Mouse (Mus musculus): Measurements from ENCODE around the gene Cdc14b. TPM values are rescaled to one million over a fixed set of nuclear protein-coding genes. Genes with fewer than 3 reads are reported as not detected.

Cdc14b gene
- total and polyA plus RNA-seq, 2 experiments from 2014 or later: 1.2 to 4.6 TPM

DNA sequence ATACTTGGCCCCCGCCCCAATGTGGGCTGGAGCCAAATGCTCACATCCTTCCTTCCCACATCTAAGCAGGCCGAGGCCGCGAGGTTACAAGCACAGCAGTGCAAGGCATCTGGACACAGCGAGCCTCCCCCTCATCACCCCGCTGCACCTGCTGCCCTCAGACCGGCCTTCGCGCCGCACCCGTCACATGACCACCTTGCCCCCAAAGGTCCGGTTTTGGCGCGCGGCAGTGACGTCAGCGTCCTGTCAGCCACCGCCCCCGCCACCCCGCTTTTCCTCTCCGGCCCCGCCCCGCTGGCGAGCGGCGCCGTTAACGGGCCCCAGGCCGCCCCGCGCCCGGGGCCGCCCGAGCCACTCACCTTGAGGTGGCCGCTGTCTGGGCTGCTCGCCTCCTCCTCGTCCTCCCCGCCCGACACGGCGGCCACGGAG, 122.8 kb downstream of the Cdc14b start:
- ATAC-seq (ENCODE audit: low FRiP score) (peak; percentile 55), DNase-seq (ENCODE audit: low spot score) (peak; percentile 87)
- WGBS: 1% methylated on average over 39 of the region's 42 CpGs
- Histone ChIP-seq H3K4me3 (ENCODE audit: low read depth, low read length) (peak overlapping the region; percentile 74), H3K27me3 (ENCODE audit: insufficient read depth, low read length) (no peaks in the 10 kb centered on the region), H3K36me3 (ENCODE audit: insufficient read depth, low read length) (no peaks in the 10 kb centered on the region), H3K4me1 (ENCODE audit: insufficient read depth, low read length) (no peaks in the 10 kb centered on the region), H3K9ac (replicated peaks; ENCODE audit: low read length, poor library complexity, severe bottlenecking) (peak overlapping the region; percentile 65), H3K9me3 (ENCODE audit: low read length) (no peaks in the 10 kb centered on the region), H3K4me2 (ENCODE audit: low read depth, low read length, poor library complexity, severe bottlenecking) (peak overlapping the region; percentile 96), H3K27ac (ENCODE audit: low read depth, low read length) (peak overlapping the region; percentile 32; the same call in 1 of the 2 replicates)
- no peak for TF ChIP-seq CTCF (IDR thresholded peaks at IDR 0.05)

- no peak overlapping the region for H3K27ac ChIP-seq (ENCODE audit: low read depth, low read length)
- no peak for TF ChIP-seq CTCF (IDR thresholded peaks at IDR 0.05)
- no peak for DNase-seq (ENCODE audit: low spot score)
- no peaks in the 10 kb centered on the region for H3K36me3 ChIP-seq (ENCODE audit: insufficient read depth, low read length)
- H3K4me2 ChIP-seq (ENCODE audit: low read depth, low read length, poor library complexity, severe bottlenecking): no peak overlapping the region
- H3K9ac ChIP-seq (replicated peaks; ENCODE audit: low read length, poor library complexity, severe bottlenecking): no peak overlapping the region
- no peaks in the 10 kb centered on the region for H3K27me3 ChIP-seq (ENCODE audit: insufficient read depth, low read length)
- 74% methylated on average over 5 of the region's 5 CpGs for WGBS
- ATAC-seq (ENCODE audit: low FRiP score): no peak
- H3K9me3 ChIP-seq (ENCODE audit: low read length): no peaks in the 10 kb centered on the region
- no peaks in the 10 kb centered on the region for H3K4me1 ChIP-seq (ENCODE audit: insufficient read depth, low read length)
- H3K4me3 ChIP-seq (ENCODE audit: low read depth, low read length): no peak overlapping the region
Measured at GRCm38 (mm10) chr13:64150121-64150520, 125.0 kb downstream of the Cdc14b start.

Other genes with a start within 250 kb of the Cdc14b start
- not detected in 2 replicates for gene Hsd17b3, start 186.1 kb downstream of the Cdc14b start, total RNA-seq (2014; rRNA removed)
- gene Hsd17b3, start 186.1 kb downstream of the Cdc14b start, polyA plus RNA-seq (2015; fragmentation: Nextera tagmentation; extraction: Ambion mirVana): not detected in 2 replicates
- gene Slc35d2, start 145.9 kb downstream of the Cdc14b start, total RNA-seq (2014; rRNA removed): 0.99 and 2.6 TPM in 2 replicates
- 1.0 and 1.1 TPM in 2 replicates for gene Slc35d2, start 145.9 kb downstream of the Cdc14b start, polyA plus RNA-seq (2015; fragmentation: Nextera tagmentation; extraction: Ambion mirVana)
- 7.1 and 8.6 TPM in 2 replicates for gene Zfp367, start 122.1 kb downstream of the Cdc14b start, total RNA-seq (2014; rRNA removed)
- gene Zfp367, start 122.1 kb downstream of the Cdc14b start, polyA plus RNA-seq (2015; fragmentation: Nextera tagmentation; extraction: Ambion mirVana): 3.3 and 3.4 TPM in 2 replicates
- gene Habp4, start 113.5 kb downstream of the Cdc14b start, total RNA-seq (2014; rRNA removed): 55.6 and 68.0 TPM in 2 replicates
- gene Habp4, start 113.5 kb downstream of the Cdc14b start, polyA plus RNA-seq (2015; fragmentation: Nextera tagmentation; extraction: Ambion mirVana): 60.3 and 64.5 TPM in 2 replicates
- gene Aaed1, start 37.4 kb upstream of the Cdc14b start, total RNA-seq (2014; rRNA removed): 12.3 and 12.6 TPM in 2 replicates
- 12.0 and 13.5 TPM in 2 replicates for gene Aaed1, start 37.4 kb upstream of the Cdc14b start, polyA plus RNA-seq (2015; fragmentation: Nextera tagmentation; extraction: Ambion mirVana)
- 185 and 214 TPM in 2 replicates for gene Ctsl, start 95.6 kb upstream of the Cdc14b start, total RNA-seq (2014; rRNA removed)
- 174 and 196 TPM in 2 replicates for gene Ctsl, start 95.6 kb upstream of the Cdc14b start, polyA plus RNA-seq (2015; fragmentation: Nextera tagmentation; extraction: Ambion mirVana)
- gene Cdk20, start 157.0 kb upstream of the Cdc14b start, total RNA-seq (2014; rRNA removed): 30.0 and 34.2 TPM in 2 replicates
- 25.5 and 26.6 TPM in 2 replicates for gene Cdk20, start 157.0 kb upstream of the Cdc14b start, polyA plus RNA-seq (2015; fragmentation: Nextera tagmentation; extraction: Ambion mirVana)
- gene Fam240b, start 222.5 kb upstream of the Cdc14b start, total RNA-seq (2014; rRNA removed): not detected in 2 replicates
- not detected in 2 replicates for gene Fam240b, start 222.5 kb upstream of the Cdc14b start, polyA plus RNA-seq (2015; fragmentation: Nextera tagmentation; extraction: Ambion mirVana)

Measured in midbrain, postnatal 0 days (tissue).